Mouse (Mus musculus): ENCODE measurements around the gene Gm29609. TPM values are rescaled to one million over a fixed set of nuclear protein-coding genes. Genes with fewer than 3 reads are reported as not detected.

Gene Gm29609
- polyA plus RNA-seq, 2 experiments = 0.96 to 4.3 TPM

DNA sequence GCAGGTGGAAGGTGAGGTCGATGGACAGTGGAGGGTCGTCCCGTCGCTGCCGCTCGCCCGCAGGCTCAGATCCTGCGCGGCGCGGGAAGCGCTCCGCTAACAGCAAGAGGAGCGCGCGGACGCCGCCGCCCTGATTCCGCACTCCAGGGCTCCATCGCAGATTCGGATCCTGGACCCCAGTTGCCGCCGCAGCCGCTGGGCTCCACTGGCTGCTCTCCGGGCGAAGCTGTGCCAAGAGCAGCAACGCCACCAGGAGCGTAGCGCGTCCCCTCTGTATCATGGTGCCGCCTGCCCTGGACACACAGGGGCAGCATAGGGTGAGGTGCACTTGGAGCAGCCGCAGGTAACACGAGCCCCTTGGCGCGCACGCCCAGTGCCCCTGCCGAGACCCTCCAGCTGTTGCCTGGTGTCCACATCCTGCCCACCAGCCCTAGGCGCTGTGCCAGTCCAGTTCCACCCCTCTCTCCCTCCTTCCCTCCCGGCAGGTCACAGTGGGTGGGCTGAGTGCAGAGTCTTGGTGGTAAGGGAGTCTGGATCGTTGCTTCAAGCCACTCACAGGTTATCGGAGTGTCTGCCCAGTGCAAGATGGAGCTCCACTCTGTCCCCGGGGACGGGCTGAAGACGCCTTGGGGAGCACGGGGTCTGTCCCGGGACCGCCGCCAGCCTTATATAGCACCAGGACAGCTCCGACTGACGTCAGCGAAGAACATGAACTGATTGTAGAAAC lies 41.3 kb downstream of the Gm29609 start, which contains the start of gene Ucn:
Gene Ucn, minus strand, starts transcription at position 589 of the 727 bp plus-strand sequence.
- no peak within 1 kb of the TSS for H3K9ac ChIP-seq (ENCODE audit: low read depth, low read length, severe bottlenecking)
- WGBS = 2% methylated on average over 39 of the region's 52 CpGs
- no peak within 1 kb of the TSS for H3K27ac ChIP-seq (replicated peaks; ENCODE audit: low read depth, low read length)
- peaks cover 9% of the 10 kb centered on the region; the same call in 1 of the 2 replicates for H3K36me3 ChIP-seq (ENCODE audit: control insufficient read depth, insufficient read depth, low read length)
- H3K4me2 ChIP-seq (replicated peaks; ENCODE audit: low read depth, low read length, severe bottlenecking) = peak within 1 kb of the TSS; percentile 23
- peak within 1 kb of the TSS; percentile 14 for H3K4me3 ChIP-seq (replicated peaks; ENCODE audit: low read length)
- H3K4me1 ChIP-seq (ENCODE audit: control insufficient read depth, insufficient read depth, low read length) = no peaks in the 10 kb centered on the region
- ATAC-seq (ENCODE audit: low FRiP score, low read depth) (no peak), DNase-seq (ENCODE audit: low spot score) (no peak)
- no peaks in the 10 kb centered on the region for H3K9me3 ChIP-seq (ENCODE audit: control insufficient read depth, low read length)
- TF ChIP-seq POLR2A (IDR thresholded peaks at IDR 0.05; ENCODE audit: borderline replicate concordance, extremely low read depth, insufficient read depth, insufficient read length) = no peak
- peaks cover 63% of the 10 kb centered on the region for H3K27me3 ChIP-seq (ENCODE audit: control insufficient read depth, insufficient read depth, low read length)

DNA sequence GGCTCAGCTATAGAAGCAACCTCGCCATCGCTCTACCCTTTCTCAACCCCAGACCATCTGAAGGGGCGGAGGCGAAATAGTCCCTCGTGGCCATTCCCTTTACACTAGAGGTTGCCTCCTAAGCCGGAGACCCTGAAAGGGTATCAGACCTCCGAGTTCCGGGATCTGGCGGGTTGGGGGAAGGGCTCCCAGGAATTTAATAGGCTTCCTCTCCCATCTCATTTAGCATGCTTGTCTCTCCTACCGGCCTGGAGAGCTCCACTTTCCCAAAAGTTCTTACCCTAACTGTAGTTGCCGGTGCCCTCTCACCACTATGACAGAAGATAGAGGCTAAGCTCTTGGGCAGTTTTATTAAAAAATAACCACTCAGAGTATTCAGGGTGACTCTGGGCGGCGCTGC lies 42.1 kb downstream of the Gm29609 start:
- DNase-seq (ENCODE audit: low spot score) = no peak
- peak overlapping the region; percentile 14; the same call in 1 of the 2 replicates for H3K4me3 ChIP-seq (replicated peaks; ENCODE audit: low read length)
- 1% methylated on average over 13 of the region's 13 CpGs for WGBS

GRCm38 (mm10) chr5:31136730-31137424 lies 42.8 kb downstream of the Gm29609 start:
- TF ChIP-seq POLR2A (IDR thresholded peaks at IDR 0.05; ENCODE audit: borderline replicate concordance, extremely low read depth, insufficient read depth, insufficient read length) = no peak
- under 1% methylated on average over 32 of the region's 33 CpGs for WGBS
- no peak overlapping the region for H3K4me2 ChIP-seq (replicated peaks; ENCODE audit: low read depth, low read length, severe bottlenecking)
- no peak overlapping the region for H3K9ac ChIP-seq (ENCODE audit: low read depth, low read length, severe bottlenecking)
- DNase-seq (ENCODE audit: low spot score) = no peak
- ATAC-seq (ENCODE audit: low FRiP score, low read depth) = no peak
- H3K27ac ChIP-seq (replicated peaks; ENCODE audit: low read depth, low read length) = no peak overlapping the region
- no peak overlapping the region for H3K4me3 ChIP-seq (replicated peaks; ENCODE audit: low read length)
- no peaks in the 10 kb centered on the region for H3K4me1 ChIP-seq (ENCODE audit: control insufficient read depth, insufficient read depth, low read length)
- H3K36me3 ChIP-seq (ENCODE audit: control insufficient read depth, insufficient read depth, low read length) = 0 out of 2 replicates have a peak, but pooled peaks cover 6% of the 10 kb centered on the region
- H3K9me3 ChIP-seq (ENCODE audit: control insufficient read depth, low read length) = no peaks in the 10 kb centered on the region
- H3K27me3 ChIP-seq (ENCODE audit: control insufficient read depth, insufficient read depth, low read length) = peaks cover 63% of the 10 kb centered on the region

More for the DNA sequence above, 42.1 kb downstream of the Gm29609 start:
- Histone ChIP-seq H3K9ac (ENCODE audit: low read depth, low read length, severe bottlenecking) (no peak overlapping the region), H3K27me3 (ENCODE audit: control insufficient read depth, insufficient read depth, low read length) (peaks cover 63% of the 10 kb centered on the region), H3K4me1 (ENCODE audit: control insufficient read depth, insufficient read depth, low read length) (no peaks in the 10 kb centered on the region), H3K27ac (replicated peaks; ENCODE audit: low read depth, low read length) (no peak overlapping the region), H3K9me3 (ENCODE audit: control insufficient read depth, low read length) (no peaks in the 10 kb centered on the region), H3K4me2 (replicated peaks; ENCODE audit: low read depth, low read length, severe bottlenecking) (peak overlapping the region; percentile 23; the same call in 1 of the 2 replicates), H3K36me3 (ENCODE audit: control insufficient read depth, insufficient read depth, low read length) (0 out of 2 replicates have a peak, but pooled peaks cover 7% of the 10 kb centered on the region)
- no peak for ATAC-seq (ENCODE audit: low FRiP score, low read depth)
- no peak for TF ChIP-seq POLR2A (IDR thresholded peaks at IDR 0.05; ENCODE audit: borderline replicate concordance, extremely low read depth, insufficient read depth, insufficient read length)

GRCm38 (mm10) chr5:31126050-31126449 lies 53.7 kb downstream of the Gm29609 start:
- H3K4me3 ChIP-seq (replicated peaks; ENCODE audit: low read length) = no peak overlapping the region
- no peak overlapping the region for H3K4me2 ChIP-seq (replicated peaks; ENCODE audit: low read depth, low read length, severe bottlenecking)
- 40% methylated on average over 5 of the region's 5 CpGs for WGBS
- TF ChIP-seq POLR2A (IDR thresholded peaks at IDR 0.05; ENCODE audit: borderline replicate concordance, extremely low read depth, insufficient read depth, insufficient read length) = no peak
- no peaks in the 10 kb centered on the region for H3K36me3 ChIP-seq (ENCODE audit: control insufficient read depth, insufficient read depth, low read length)
- no peak overlapping the region for H3K9ac ChIP-seq (ENCODE audit: low read depth, low read length, severe bottlenecking)
- H3K27ac ChIP-seq (replicated peaks; ENCODE audit: low read depth, low read length) = no peak overlapping the region
- H3K27me3 ChIP-seq (ENCODE audit: control insufficient read depth, insufficient read depth, low read length) = no peaks in the 10 kb centered on the region
- no peak for DNase-seq (ENCODE audit: low spot score)
- ATAC-seq (ENCODE audit: low FRiP score, low read depth) = no peak
- no peaks in the 10 kb centered on the region for H3K9me3 ChIP-seq (ENCODE audit: control insufficient read depth, low read length)
- no peaks in the 10 kb centered on the region for H3K4me1 ChIP-seq (ENCODE audit: control insufficient read depth, insufficient read depth, low read length)

- H3K4me3 ChIP-seq (replicated peaks; ENCODE audit: low read length) = no peak overlapping the region
- DNase-seq (ENCODE audit: low spot score) (no peak), ATAC-seq (ENCODE audit: low FRiP score, low read depth) (no peak)
- H3K27ac ChIP-seq (replicated peaks; ENCODE audit: low read depth, low read length) = no peak overlapping the region
- no peaks in the 10 kb centered on the region for H3K4me1 ChIP-seq (ENCODE audit: control insufficient read depth, insufficient read depth, low read length)
- H3K27me3 ChIP-seq (ENCODE audit: control insufficient read depth, insufficient read depth, low read length) = no peaks in the 10 kb centered on the region
- no peaks in the 10 kb centered on the region for H3K36me3 ChIP-seq (ENCODE audit: control insufficient read depth, insufficient read depth, low read length)
- TF ChIP-seq POLR2A (IDR thresholded peaks at IDR 0.05; ENCODE audit: borderline replicate concordance, extremely low read depth, insufficient read depth, insufficient read length) = no peak
- H3K9ac ChIP-seq (ENCODE audit: low read depth, low read length, severe bottlenecking) = no peak overlapping the region
- H3K4me2 ChIP-seq (replicated peaks; ENCODE audit: low read depth, low read length, severe bottlenecking) = no peak overlapping the region
- WGBS = 35% methylated on average over 2 of the region's 2 CpGs
- no peaks in the 10 kb centered on the region for H3K9me3 ChIP-seq (ENCODE audit: control insufficient read depth, low read length)
These were observed 56.2 kb downstream of the Gm29609 start for GRCm38 (mm10) chr5:31123481-31123880.
